Mouse (Mus musculus) heart, postnatal 0 days (tissue): ENCODE results near the gene Hk1. TPM values are rescaled to one million over a fixed set of nuclear protein-coding genes. Genes with fewer than 3 reads are reported as not detected.

Experiments used
- ATAC-seq: fragments of 200-750 bp; cut with Nextera tagmentation; 2 replicates; pipeline ENCODE4 v1.8.0; 2017; ENCODE audit warnings: low read depth, moderate number of reproducible peaks, moderate library complexity; ENCODE audit not compliant: insufficient read depth
- DNase-seq: peaks from one replicate; pipeline ENCODE4 v3.0.0-alpha.2; 2016; ENCODE audit warnings: low spot score
- H3K27ac ChIP-seq: fragments of 300-500 bp; sonication (generic); 2 replicates; pipeline ENCODE4 v1.5.1; 2014; ENCODE audit warnings: low read depth, mild to moderate bottlenecking
- H3K27me3 ChIP-seq: fragments of 300-500 bp; sonication (generic); 2 replicates; pipeline ENCODE4 v1.6.1; 2014; ENCODE audit warnings: low read length, mixed read lengths; ENCODE audit not compliant: control insufficient read depth, insufficient read depth
- H3K36me3 ChIP-seq: fragments of 300-500 bp; sonication (generic); replicated peaks from 2 replicates; pipeline ENCODE4 v1.6.1; 2014; ENCODE audit warnings: low read length, mixed read lengths; ENCODE audit not compliant: control insufficient read depth, insufficient read depth
- H3K4me1 ChIP-seq: fragments of 300-500 bp; sonication (generic); 2 replicates; pipeline ENCODE4 v1.6.1; 2014; ENCODE audit warnings: antibody characterized with exemption; ENCODE audit not compliant: control insufficient read depth, insufficient read depth
- H3K4me2 ChIP-seq: fragments of 300-500 bp; sonication (generic); 2 replicates; pipeline ENCODE4 v1.6.1; 2014; ENCODE audit warnings: low read depth, mild to moderate bottlenecking, low read length, moderate library complexity
- H3K4me3 ChIP-seq: fragments of 300-500 bp; sonication (generic); 2 replicates; pipeline ENCODE4 v1.5.1; 2014; ENCODE audit warnings: low read depth, low read length
- H3K9ac ChIP-seq: fragments of 300-500 bp; sonication (generic); replicated peaks from 2 replicates; pipeline ENCODE4 v1.6.1; 2014; ENCODE audit warnings: low read depth, low read length, mixed read lengths
- H3K9me3 ChIP-seq: fragments of 300-500 bp; sonication (generic); replicated peaks from 2 replicates; pipeline ENCODE4 v1.6.1; 2016; ENCODE audit warnings: low read length; ENCODE audit not compliant: control insufficient read depth
- CTCF ChIP-seq: IDR thresholded peaks from 2 replicates; pipeline ENCODE4 v1.5.1; 2016; ENCODE audit warnings: antibody characterized with exemption, control low read depth, low read depth
- EP300 ChIP-seq: IDR thresholded peaks from 2 replicates; pipeline ENCODE4 v1.6.1; 2016; ENCODE audit warnings: antibody characterized with exemption, low read depth
- WGBS: fragments of 180-500 bp; shearing (Covaris S2); extraction: QIAGEN DNeasy Blood & Tissue Kit; methylation state at CpG from one replicate; pipeline ENCODE4 v1.1.7; 2014; 5-methylcytosine and 5-hydroxymethylcytosine counted together
- polyA plus RNA-seq: library from polyadenylated mRNA; unstranded; fragments of >200 nt; fragmentation: Nextera tagmentation; extraction: Ambion mirVana; gene quantifications from 2 replicates; pipeline ENCODE4 v1.2.1, GENCODE M21; 2015
- total RNA-seq: library from RNA; depleted of rRNA; stranded (reverse); fragments of >200 nt; gene quantifications from 2 replicates; pipeline ENCODE4 v1.2.3, GENCODE M21; 2014; ENCODE audit warnings: low replicate concordance

Gene Hk1
- total and polyA plus RNA-seq, 2 experiments from 2014 or later: 100.0 to 148 TPM

GRCm38 (mm10) chr10:62269278-62269677 is 110.4 kb downstream of the Hk1 start:
- no peak overlapping the region for H3K4me2 ChIP-seq
- H3K9ac ChIP-seq: no peak overlapping the region
- TF ChIP-seq CTCF: no peak
- TF ChIP-seq EP300: no peak
- no peak overlapping the region for H3K27ac ChIP-seq
- peaks cover 66% of the 10 kb centered on the region for H3K36me3 ChIP-seq
- 63% methylated on average over 16 of the region's 16 CpGs for WGBS
- 0 out of 2 replicates have a peak, but pooled peaks cover 6% of the 10 kb centered on the region for H3K4me1 ChIP-seq
- no peak for DNase-seq
- no peak overlapping the region for H3K4me3 ChIP-seq
- ATAC-seq: no peak
- no peaks in the 10 kb centered on the region for H3K9me3 ChIP-seq
- H3K27me3 ChIP-seq: no peaks in the 10 kb centered on the region

GRCm38 (mm10) chr10:62264299-62264698 is 115.4 kb downstream of the Hk1 start:
- TF ChIP-seq CTCF (no peak), EP300 (no peak)
- H3K36me3 ChIP-seq: peaks cover 19% of the 10 kb centered on the region
- 41% methylated on average over 2 of the region's 2 CpGs for WGBS
- H3K27me3 ChIP-seq: no peaks in the 10 kb centered on the region
- 0 out of 2 replicates have a peak, but pooled peaks cover 6% of the 10 kb centered on the region for H3K4me1 ChIP-seq
- no peak overlapping the region for H3K4me2 ChIP-seq
- no peaks in the 10 kb centered on the region for H3K9me3 ChIP-seq
- no peak overlapping the region for H3K9ac ChIP-seq
- no peak for DNase-seq
- no peak overlapping the region for H3K27ac ChIP-seq
- ATAC-seq: no peak
- H3K4me3 ChIP-seq: no peak overlapping the region

GRCm38 (mm10) chr10:62261115-62261886 is 118.4 kb downstream of the Hk1 start:
- Histone ChIP-seq H3K36me3 (no peaks in the 10 kb centered on the region), H3K27ac (no peak overlapping the region), H3K4me3 (no peak overlapping the region), H3K4me1 (0 out of 2 replicates have a peak, but pooled peaks cover 6% of the 10 kb centered on the region), H3K4me2 (no peak overlapping the region), H3K9ac (no peak overlapping the region), H3K9me3 (no peaks in the 10 kb centered on the region), H3K27me3 (no peaks in the 10 kb centered on the region)
- ATAC-seq: peak; percentile 83
- WGBS: 14% methylated on average over 18 of the region's 18 CpGs
- TF ChIP-seq CTCF (peak; percentile 75), EP300 (no peak)
- peak; percentile 65 for DNase-seq

DNA sequence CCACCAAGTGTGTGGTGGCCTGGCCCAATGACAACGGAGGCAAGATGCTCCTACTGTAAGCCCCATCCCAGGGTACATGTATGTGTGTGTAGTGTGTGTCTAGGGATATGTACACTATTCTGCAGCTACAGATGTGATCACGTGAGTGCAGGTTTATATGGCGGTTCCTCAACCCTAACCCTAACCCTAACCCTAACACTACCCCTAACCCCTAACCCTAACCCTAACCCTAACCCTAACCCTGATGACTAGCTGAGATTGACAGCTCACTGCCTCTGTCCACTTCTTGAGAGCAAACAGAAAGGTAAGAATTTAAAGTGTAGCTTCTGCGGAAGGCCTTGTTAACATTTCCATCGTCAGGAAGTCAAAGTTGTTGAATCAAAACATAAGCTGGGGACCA is 121.4 kb downstream of the Hk1 start:
- Histone ChIP-seq H3K4me2 (no peak overlapping the region), H3K9ac (no peak overlapping the region), H3K27me3 (no peaks in the 10 kb centered on the region), H3K36me3 (no peaks in the 10 kb centered on the region), H3K4me1 (no peaks in the 10 kb centered on the region), H3K4me3 (no peak overlapping the region), H3K9me3 (no peaks in the 10 kb centered on the region), H3K27ac (no peak overlapping the region)
- ATAC-seq (no peak), DNase-seq (no peak)
- TF ChIP-seq EP300 (no peak), CTCF (no peak)
- 89% methylated on average over 5 of the region's 5 CpGs for WGBS

GRCm38 (mm10) chr10:62252496-62253235 is 127.0 kb downstream of the Hk1 start:
- H3K27me3 ChIP-seq: no peaks in the 10 kb centered on the region
- ATAC-seq (no peak), DNase-seq (no peak)
- no peak overlapping the region for H3K9ac ChIP-seq
- H3K4me1 ChIP-seq: no peaks in the 10 kb centered on the region
- TF ChIP-seq CTCF: no peak
- no peak for TF ChIP-seq EP300
- no peak overlapping the region for H3K4me3 ChIP-seq
- WGBS: 78% methylated on average over 27 of the region's 27 CpGs
- no peaks in the 10 kb centered on the region for H3K9me3 ChIP-seq
- no peaks in the 10 kb centered on the region for H3K36me3 ChIP-seq
- H3K4me2 ChIP-seq: no peak overlapping the region
- no peak overlapping the region for H3K27ac ChIP-seq
